Mouse (Mus musculus) left cerebral cortex, adult 8-10 months (tissue): ENCODE measurements around the gene Rnf39. TPM values are rescaled to one million over a fixed set of nuclear protein-coding genes. Genes with fewer than 3 reads are reported as not detected.

ENCODE experiments used
- DNase-seq, 2 experiments: peaks; one replicate each; pipeline ENCODE4 v3.0.0; 2022; ENCODE audit warnings: low spot score in 2 of 2
- total RNA-seq, 4 experiments: library from RNA; stranded (reverse); gene quantifications; 2 replicates each; pipeline ENCODE4 v1.2.4; 2022

Rnf39 gene
- total RNA-seq, 4 experiments from 2014 or later = 5.6 to 8.0 (median 6.5) TPM

DNA sequence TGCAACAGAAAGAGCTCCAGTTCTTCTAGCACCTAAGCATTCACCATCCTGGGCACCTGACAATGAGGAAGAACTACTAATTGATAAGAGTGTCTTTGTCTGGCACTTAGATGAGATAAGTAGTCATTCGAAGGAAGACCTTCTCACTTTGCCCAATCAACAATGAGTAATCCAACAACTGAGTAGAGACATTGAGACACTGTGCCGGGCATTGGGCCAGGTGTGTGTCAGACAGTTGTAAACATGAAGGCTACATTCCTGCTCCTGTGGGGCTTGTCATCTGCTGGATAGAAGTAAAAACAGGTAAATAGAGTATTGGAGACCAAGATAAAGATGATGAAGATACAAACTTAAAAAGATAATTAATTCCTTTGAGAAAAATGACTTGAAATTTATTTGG is 4.7 kb upstream of the Rnf39 start:
- DNase-seq = no peak

DNA sequence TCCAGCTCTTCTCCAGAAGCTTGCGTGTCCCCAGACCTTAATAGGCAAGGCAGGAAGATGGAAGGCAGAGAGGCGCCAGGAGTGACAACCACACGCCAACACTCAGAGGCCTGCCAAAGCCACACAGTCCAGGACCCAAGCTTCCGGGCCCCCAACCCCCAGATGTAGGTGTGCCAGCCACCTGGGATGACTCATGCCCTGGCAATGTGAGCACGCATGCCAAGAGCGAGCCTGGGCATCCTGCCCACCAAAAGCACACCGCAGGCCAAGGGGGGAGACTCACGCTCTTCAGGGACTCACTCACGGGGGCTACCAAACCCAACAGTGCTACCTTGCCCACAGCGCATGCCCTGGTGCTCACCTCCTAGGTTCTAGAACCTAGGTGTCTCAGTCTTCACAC is 327 bp upstream of the Rnf39 start:
- peak; percentile 55 to 82 for DNase-seq

DNA sequence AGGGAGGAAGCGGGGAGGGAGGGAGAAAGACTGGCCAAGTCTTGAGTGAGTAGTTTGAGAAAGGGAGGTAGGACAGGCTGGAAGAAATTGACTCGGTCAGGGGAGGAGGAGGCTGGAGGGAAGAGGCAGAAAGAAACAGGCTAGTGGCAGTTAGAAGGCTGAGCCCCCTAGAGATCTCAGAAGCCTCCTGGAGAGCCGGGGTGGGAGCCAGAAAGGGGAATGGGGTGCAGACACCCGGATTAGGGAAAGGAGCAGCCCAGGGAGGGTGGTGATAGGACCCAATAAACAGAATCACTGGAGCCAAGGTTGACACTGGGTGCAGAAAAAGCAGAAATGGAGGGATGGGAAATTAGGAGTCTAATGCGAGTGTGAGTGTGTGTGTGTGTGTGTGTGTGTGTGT is 973 bp downstream of the Rnf39 start:
- DNase-seq = no peak

DNA sequence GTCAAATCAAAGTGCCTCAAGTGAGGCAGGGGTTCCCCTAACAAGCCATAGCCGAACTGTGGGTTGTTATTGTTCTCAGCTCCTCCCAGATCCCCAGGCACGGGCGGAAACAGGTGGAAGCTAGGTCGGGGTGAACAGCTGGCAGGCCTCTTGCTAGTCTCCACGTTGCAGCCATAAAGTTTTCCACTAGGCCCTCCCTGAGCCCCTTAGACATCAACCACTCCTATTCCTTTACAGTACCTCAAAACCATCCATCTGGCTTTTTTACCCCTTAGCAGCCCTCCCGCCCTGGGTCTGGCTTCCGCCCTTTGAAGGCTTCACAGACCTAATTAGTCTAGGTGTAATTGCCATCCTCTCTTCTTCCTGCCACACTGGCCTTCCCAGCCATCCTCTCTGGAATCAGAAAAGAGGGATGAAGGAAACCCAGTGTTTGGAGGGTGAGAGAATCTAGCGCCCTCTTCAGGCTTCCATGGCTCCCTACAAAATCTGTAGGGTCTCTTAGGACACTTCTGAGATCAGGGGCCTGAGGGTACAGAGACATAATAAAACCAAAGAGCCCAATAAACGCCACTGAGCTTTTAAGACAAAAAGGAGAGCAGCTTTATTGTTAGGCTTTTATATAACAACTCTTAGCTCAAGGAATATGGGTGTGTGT is 1.5 kb downstream of the Rnf39 start:
- no peak for DNase-seq

DNA sequence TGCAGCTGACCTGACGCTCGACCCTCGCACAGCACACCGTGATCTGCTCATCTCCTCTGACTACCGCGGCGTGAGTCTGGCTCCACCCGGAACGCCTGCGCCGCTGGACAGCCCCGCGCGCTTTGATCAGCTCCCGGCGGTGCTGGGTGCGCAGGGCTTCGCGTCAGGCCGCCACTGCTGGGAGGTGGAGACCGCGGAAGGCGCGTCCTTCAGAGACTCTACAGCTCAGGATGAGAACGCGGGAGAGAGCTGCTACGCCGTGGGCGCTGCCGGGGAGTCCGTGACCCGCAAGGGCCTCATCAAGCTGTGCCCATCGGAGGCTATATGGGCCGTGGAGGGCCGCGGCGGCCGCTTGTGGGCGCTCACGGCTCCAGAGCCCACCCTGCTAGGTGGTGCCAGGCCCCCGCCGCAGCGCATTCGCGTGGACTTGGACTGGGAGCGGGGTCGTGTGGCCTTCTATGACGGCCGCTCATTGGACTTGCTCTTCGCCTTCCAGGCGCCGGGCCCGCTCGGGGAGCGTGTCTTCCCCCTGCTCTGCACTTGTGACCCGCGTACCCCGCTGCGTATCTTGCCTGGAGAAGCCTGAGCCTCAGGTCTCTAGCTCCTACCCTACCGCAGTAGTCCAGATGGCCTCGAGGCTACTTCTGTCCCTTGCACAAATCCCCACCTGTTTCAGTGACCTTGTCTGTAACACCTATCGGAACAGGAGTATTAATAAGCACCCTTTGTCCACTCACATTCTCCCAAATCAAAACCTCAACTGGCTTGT is 4.5 kb downstream of the Rnf39 start:
- peak; percentile 51 to 53 for DNase-seq

DNA sequence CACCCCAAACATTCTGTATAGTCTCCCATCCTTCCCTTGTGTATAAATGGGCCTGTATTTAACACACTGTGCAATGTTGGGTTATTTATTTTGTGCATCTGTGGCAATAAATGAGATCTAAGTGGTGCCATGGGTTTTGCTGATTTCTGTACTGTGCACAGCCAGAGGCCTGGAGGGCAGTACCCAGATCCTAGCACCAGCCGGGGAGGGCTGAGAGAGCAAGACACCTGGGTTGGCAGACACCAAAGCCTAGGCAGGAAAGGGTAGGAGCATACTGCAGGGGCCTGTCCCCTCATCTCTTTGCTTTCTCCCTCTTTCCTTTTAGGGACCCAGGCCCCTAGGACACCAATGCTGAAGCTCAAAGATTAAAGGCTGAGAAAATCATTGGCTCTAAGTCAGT is 5.6 kb downstream of the Rnf39 start:
- DNase-seq = no peak

DNA sequence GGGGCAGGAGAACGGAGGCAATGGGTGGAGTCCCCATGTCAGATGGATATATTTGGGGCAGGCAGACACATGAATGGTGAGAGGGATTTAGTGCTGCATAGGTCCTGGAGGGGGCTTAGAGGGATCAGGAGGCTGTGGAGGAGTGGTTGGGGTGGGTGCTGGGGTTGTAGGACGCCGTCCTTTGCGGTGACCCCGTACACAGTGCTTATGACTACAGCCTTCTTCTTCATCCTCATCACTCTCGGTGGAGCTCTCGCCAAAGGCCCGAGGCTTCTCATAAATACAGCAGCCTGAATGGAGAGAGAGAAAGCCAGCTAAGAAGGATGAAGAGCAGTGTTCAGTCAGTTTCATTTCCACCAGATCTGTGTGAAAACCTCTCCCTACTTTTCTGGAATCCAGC is 6.5 kb downstream of the Rnf39 start:
- no peak for DNase-seq

DNA sequence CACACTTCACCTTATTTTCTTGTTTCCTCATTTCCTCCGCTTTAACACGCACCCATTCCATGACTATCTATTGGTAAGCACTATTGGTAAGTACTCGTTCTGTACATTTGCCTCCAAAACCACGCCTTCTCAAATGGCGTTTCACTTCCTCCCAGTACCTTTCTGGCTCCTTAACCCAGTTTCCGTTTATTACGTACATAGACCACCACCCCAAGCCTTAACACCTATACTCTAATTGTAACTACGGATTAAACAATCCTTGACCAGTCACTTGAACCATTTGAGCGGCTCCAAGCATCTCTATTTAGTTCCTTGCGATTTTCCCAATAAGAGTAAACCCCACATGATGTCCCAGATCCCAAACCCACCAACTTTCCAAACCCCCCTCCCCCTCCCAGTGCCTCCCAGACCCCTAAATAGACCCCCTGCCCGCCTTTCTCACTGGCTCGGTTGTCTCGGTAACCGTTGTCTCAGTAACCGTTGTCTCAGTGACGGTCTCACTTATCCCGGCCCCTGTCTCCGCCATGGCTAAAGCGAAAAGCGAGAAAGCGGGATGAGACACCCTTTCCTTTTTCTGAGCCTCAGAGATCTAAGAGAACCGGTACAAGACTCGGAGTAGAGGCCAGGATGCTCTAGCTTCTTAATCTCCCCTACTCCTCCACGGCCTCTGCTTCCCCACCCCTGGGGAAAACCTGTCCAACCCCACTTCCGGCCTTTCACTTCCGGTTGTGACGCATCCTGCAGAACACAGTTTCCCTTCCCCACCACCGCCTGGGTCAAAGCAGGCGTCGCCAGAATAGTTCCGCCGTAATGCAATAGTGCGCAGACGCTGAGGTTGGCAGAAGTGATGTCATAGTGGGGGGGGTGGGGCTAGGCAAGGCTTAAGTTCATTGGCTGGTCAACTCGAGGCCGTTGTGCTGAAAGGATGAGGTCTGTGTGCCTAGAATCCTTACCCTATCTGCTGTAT is 8.5 kb downstream of the Rnf39 start, which contains the start of gene Ppp1r11:
Gene Ppp1r11 (minus strand): TSS at position 761 of the 967 bp plus-strand sequence.
- peak; percentile 87 to 96 for DNase-seq

DNA sequence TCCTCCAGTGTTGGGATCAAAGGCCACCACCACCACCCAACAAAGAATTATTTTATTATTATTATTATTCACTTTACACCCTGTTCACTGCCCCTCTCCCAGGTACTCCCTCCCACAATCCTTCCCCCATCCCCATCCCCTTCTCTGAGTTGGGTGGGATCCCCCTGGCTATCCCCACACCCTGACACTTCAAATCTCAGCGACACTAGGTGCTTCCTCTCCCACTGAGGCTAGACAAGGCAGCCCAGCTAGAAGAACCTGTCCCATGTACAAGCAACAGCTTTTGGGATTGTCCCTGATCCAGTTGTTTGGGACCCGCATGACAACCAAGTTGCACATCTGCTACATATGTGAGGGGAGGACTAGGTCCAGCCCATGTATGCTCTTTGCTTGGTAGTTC is 9.9 kb downstream of the Rnf39 start:
- DNase-seq = no peak

DNA sequence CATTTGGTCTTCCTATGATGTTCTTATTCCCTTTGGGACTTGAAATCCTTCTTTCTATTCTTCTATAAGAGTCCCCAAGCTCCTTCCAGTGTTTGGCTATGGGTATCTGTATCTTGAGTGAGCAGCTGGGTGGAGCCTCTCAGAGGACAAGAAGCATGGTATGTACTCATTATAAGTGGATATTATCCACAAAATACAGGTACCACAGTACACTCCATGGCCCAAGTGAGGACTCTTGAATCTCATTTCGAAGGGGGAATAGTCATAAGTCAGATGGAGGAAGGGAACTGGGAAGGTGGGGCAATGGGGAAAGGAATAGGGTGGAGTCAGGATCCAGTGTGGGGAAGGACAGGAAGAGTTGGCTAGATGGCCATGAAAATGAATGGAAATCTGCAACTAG is 10.3 kb downstream of the Rnf39 start:
- DNase-seq = no peak

- peak; percentile 91 to 96 for DNase-seq
Observed at GRCm38 (mm10) chr17:36957999-36958743, 15.5 kb downstream of the Rnf39 start, which contains the start of the genes Znrd1 and Znrd1as. Gene Znrd1 (minus strand): TSS chr17:36958559. Gene Znrd1as (plus strand): TSS chr17:36958592.

GRCm38 (mm10) chr17:36958884-36959283 is 16.2 kb downstream of the Rnf39 start:
- DNase-seq = no peak

- DNase-seq = no peak
Observed at GRCm38 (mm10) chr17:36961125-36961524, 18.4 kb downstream of the Rnf39 start.

DNA sequence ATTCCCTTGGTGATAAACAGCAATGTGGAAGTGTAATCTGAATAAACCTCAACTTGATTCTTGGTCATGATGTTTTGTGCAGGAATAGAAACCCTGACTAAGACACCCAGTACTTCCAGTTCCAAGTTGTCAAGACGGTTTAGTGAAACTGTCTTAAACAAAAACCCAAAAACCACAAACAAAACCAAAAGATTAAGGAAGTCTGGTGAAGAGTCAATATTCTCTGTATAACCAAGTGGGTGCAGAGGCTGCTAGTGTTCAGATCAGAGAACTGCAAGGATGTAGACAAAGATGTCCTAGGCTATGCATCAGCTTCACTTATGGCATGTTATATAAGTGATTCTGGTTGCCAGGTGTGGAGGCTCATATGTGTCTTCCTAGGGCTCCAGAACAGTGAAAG is 24.2 kb downstream of the Rnf39 start:
- DNase-seq = no peak

- DNase-seq = no peak
Observed at GRCm38 (mm10) chr17:36970316-36970890, 27.7 kb downstream of the Rnf39 start.

DNA sequence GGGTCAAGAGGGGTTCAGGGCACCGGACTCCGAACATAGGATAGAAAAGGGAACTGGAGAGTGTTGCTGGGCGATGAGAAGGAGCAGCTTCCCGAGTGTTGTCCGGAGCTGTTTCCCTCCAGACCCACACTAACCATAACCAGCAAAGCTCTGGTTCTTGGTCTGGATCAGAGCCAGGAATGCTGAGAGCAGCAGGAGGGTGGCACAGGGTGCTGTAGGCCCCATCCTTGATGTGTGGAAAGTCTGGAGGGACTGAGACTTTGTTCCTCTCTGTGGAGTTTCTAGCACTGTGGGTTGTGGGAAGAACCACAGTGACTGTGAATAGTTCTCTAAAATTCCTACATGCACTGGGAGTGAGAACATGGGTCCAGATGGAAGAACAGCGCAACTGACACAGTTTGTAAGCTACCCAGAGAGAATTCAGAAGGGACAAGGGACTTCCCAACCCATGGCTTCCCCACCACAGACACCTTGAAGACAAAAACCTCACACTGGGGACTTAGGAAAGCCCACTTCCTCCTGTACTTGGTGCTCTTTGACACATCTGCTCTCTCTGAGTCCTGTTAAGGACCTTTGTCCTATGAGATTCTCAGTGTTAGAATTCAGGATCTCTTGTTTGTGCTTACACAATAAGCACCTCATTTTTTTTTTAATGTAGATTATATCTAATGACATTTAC is 28.6 kb downstream of the Rnf39 start:
- DNase-seq = no peak

GRCm38 (mm10) chr17:36972791-36973190 is 30.1 kb downstream of the Rnf39 start:
- DNase-seq = no peak

DNA sequence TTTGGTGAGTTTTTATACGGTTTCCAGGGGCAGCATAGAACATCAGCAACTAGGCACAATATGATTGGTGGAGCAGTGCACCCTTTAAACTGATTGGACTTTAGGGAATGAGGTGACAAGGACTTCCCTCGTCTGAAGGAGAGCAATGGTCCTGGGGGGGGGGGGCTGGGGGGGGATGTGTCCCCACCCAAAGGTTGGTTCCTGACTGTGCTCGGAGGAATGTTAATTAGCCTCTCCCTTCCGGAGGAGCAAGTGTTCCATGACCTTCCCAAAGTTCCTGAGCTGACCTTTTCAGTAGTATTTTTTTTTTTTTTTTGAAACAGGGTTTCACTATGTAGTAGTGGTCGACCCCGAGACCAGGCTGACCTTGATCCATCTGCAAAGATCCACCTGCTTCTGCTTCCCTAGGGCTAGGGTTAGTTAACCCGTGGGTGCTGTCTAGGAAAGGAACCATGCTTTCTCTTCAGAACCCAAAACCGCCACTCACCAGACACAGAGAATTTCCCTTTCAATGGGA is 30.6 kb downstream of the Rnf39 start:
- no peak for DNase-seq

GRCm38 (mm10) chr17:36981221-36981813 is 38.6 kb downstream of the Rnf39 start, which contains the start of gene 2410137M14Rik:
Gene 2410137M14Rik (minus strand): TSS chr17:36981237.
- peak; percentile 27 to 37 for DNase-seq
